Mouse (Mus musculus) telencephalon, adult 2 months (tissue): ENCODE measurements around the gene Stoml1.
"Not testable (repeated sequence)": the region's sequence is repeated elsewhere in the genome, so short reads cannot be mapped to it uniquely, and the experiment has no call there.

Experiments used
- DNase-seq: peaks from one replicate; pipeline ENCODE4 v3.0.0-alpha.2; 2011; ENCODE audit warnings: low read depth, low spot score

Gene Stoml1

GRCm38 (mm10) chr9:58241780-58242485, 11.0 kb upstream of the Stoml1 start:
- no peak for DNase-seq

- peak; percentile 73 for DNase-seq
Observed at GRCm38 (mm10) chr9:58242696-58243095, 10.3 kb upstream of the Stoml1 start.

GRCm38 (mm10) chr9:58243696-58244095, 9.3 kb upstream of the Stoml1 start:
- no peak for DNase-seq

- no peak for DNase-seq
Observed at GRCm38 (mm10) chr9:58246083-58246591, 6.8 kb upstream of the Stoml1 start.

GRCm38 (mm10) chr9:58247064-58247759, 5.8 kb upstream of the Stoml1 start:
- DNase-seq: peak; percentile 60

GRCm38 (mm10) chr9:58248746-58249413, 4.1 kb upstream of the Stoml1 start:
- no peak for DNase-seq

- DNase-seq: no peak
Observed at GRCm38 (mm10) chr9:58249592-58250192, 3.3 kb upstream of the Stoml1 start, which contains the start of gene Pml. Pml (minus strand) TSS chr9:58249786.

GRCm38 (mm10) chr9:58250322-58250721, 2.6 kb upstream of the Stoml1 start:
- no peak for DNase-seq

- not testable (repeated sequence) for DNase-seq
Observed at GRCm38 (mm10) chr9:58250730-58251129, 2.2 kb upstream of the Stoml1 start.

- not testable (repeated sequence) for DNase-seq
Observed at GRCm38 (mm10) chr9:58253805-58254122, 800 bp downstream of the Stoml1 start.

- no peak for DNase-seq
Observed at GRCm38 (mm10) chr9:58255105-58255504, 2.1 kb downstream of the Stoml1 start.

GRCm38 (mm10) chr9:58255704-58256685, 3.0 kb downstream of the Stoml1 start:
- no peak for DNase-seq

- DNase-seq: no peak
Observed at GRCm38 (mm10) chr9:58262507-58262906, 9.5 kb downstream of the Stoml1 start.

- DNase-seq: no peak
Observed at GRCm38 (mm10) chr9:58265368-58265767, 12.4 kb downstream of the Stoml1 start.

GRCm38 (mm10) chr9:58266571-58267011, 13.6 kb downstream of the Stoml1 start:
- no peak for DNase-seq

GRCm38 (mm10) chr9:58267046-58267445, 14.1 kb downstream of the Stoml1 start:
- DNase-seq: no peak

GRCm38 (mm10) chr9:58268384-58269313, 15.7 kb downstream of the Stoml1 start:
- no peak for DNase-seq

- no peak for DNase-seq
Observed at GRCm38 (mm10) chr9:58270081-58270480, 17.1 kb downstream of the Stoml1 start.

- no peak for DNase-seq
Observed at GRCm38 (mm10) chr9:58271109-58271508, 18.1 kb downstream of the Stoml1 start.

GRCm38 (mm10) chr9:58271551-58271950, 18.6 kb downstream of the Stoml1 start:
- DNase-seq: not testable (repeated sequence)
